Mouse (Mus musculus) frontal cortex, adult (tissue): ENCODE results near the gene Zfp428.
A peak's percentile ranks its signal among the peaks of the same experiment; 100 is the strongest.

Experiments used
- ATAC-seq: cut with Nextera tagmentation; 2 replicates; pipeline ENCODE4 v1.9.2; 2017; ENCODE audit warnings: mild to moderate bottlenecking, moderate library complexity, mixed read lengths; ENCODE audit not compliant: low TSS enrichment

The Zfp428 gene

GRCm38 (mm10) chr7:24506838-24507725 is at the start of gene Zfp428:
Gene Zfp428, plus strand, starts transcription at chr7:24507006.
- ATAC-seq, result peak; percentile 82

DNA sequence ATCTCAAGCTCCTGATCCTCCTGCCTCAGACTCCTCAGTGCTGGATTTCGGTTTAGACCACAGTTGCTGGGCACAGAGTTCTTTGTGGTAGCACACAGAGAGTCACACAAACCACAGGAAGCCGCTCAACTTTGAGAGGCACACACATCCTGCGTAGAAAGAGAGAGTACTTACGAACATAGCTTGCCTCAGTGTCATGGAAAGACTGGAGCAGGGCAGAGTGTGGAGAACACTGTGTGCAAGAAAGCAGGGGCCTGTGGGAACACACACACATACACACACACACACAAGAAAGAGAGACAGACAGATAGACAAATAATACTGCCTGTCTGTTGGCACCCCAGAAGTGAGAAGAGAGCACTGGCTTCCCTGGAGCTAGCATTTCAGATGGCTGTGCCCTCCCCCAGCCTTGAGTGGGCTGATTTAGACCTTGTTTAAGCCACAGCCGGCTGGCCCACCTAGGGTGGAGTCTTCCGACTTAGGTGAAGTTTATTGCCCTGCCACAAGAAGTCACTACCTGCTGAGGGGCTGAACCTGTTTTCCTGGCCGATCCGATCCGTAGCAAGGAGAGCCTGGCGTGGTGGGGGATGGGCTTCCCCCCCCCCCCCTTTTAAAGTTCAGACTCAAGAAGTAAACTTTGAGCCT is 49.0 kb upstream of the Zfp428 start:
- ATAC-seq, result no peak

DNA sequence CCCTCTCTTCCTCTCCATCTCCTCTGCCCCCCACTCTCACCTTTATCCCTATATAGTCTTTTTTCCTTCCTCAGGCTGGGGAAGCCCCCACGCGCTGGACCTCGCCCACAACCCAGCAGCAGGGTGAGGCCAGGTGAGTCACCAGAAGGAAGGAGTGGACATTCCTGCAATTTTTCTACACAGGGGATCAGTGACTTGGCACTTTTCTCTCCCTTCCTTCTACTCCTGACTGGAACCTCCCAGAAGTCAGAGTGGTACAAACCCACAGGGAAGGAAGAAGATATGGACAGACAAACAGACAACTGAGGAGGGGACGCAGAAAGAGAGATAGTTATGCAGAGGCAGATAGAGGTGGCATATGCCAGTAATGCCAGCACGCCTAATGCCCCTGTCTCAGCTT is 47.4 kb upstream of the Zfp428 start:
- ATAC-seq, result no peak

GRCm38 (mm10) chr7:24459843-24460242 is 47.0 kb upstream of the Zfp428 start:
- no peak for ATAC-seq

- no peak for ATAC-seq
Measured at GRCm38 (mm10) chr7:24461376-24462051, 45.3 kb upstream of the Zfp428 start.

GRCm38 (mm10) chr7:24462388-24463319 is 44.2 kb upstream of the Zfp428 start, which contains the start of gene Plaur:
Gene Plaur, plus strand, starts transcription at chr7:24462484.
- no peak for ATAC-seq

GRCm38 (mm10) chr7:24466835-24467234 is 40.0 kb upstream of the Zfp428 start:
- ATAC-seq, result no peak

DNA sequence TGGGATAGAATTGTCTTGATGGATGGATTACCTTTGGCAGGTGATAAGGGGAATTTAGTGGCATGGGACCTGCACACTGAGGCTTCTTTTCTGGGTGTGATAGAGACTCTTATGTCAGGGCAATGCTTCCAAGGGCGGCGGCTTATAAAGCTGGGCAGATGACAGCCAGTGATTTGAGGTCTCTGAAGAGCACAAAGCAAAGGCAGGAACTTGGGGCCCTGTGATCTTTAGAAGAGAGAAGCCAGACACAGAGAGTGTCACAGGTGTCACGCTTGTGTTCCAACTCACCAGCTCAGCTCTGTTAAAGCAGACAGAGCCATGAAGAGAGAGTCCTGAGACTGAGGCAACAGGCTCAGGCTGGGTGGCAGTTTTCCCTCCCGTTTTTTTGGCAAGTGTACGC is 38.9 kb upstream of the Zfp428 start:
- ATAC-seq, result no peak

DNA sequence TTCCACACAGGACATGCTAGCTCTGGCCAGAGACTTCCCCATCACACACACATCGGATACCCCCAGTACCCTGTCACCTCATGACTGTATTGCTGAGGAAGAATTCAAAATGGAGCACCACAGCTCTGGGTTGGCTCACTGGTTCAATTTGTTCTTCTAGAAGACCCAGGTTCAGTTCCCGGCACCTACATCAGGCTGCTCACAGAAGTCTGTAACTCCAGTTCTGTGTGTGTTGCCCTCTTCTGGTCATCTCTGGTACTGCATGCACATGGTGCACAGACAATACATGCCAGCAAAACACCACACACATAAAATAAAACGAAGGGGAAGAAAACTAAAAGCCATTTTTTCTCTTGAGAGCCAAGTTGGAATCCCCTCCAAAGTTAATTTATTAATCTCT is 37.7 kb upstream of the Zfp428 start:
- ATAC-seq, result no peak

DNA sequence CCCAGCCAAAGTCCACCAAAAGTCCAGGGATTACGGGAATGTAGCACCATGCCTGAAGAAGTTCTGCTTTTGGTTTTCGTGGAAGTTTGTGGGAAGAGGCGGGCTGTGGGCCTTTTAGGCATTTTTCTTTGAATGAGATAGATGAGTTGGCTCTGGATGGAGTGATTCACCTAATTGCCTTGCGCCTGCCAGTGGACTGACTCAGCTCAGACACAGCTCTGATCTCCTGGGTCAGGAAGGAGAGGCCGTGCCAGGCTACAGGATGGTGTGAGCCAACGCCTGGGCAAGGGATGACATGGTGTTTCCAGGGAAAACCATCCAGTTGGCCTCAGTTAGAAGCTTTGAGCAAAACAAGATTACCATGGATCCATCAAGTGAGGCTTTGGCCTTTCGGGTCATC is 36.5 kb upstream of the Zfp428 start:
- ATAC-seq, result no peak

DNA sequence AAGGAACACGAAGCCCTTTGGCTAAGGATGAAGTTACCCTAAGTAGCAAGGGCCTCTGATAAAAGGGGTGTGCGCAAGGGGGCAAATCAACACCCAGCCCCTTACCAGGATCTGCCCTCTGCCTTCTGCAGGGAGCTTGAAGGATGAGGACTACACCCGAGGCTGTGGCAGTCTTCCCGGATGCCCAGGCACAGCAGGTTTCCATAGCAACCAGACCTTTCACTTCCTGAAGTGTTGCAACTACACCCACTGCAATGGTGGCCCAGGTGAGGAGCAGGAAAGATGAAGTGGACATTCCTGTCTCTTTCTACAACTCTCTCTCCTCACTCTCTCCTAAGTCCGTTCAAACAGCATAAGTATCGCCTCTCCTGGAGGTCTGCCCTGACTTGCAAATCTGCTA is 34.4 kb upstream of the Zfp428 start:
- ATAC-seq, result no peak

- no peak for ATAC-seq
Measured at GRCm38 (mm10) chr7:24472937-24473336, 33.9 kb upstream of the Zfp428 start.

DNA sequence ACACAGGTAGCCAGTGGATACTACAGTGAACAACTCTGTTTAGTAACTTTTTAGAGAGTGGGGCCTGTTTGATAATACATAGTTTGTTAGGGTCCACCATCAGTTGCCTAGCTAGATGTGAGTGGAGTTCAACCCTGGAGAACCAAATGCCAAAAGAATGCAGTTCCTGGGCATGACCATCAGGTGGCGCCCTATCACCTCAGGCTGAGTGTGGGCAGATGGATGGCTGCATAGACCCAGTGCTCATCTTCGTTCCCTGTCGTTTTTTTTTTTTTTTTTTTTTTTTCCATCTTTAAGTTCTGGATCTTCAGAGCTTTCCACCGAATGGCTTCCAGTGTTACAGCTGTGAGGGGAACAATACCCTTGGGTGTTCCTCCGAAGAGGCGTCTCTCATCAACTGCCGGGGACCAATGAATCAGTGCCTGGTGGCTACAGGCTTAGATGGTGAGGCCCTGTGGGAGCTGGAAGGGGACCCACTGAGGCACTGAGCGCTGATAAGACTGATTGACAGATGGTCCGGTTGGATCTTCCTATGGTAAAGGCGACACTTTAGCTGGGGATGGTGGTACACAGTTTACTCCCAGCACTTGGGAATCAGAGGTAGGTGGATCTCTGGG is 32.8 kb upstream of the Zfp428 start:
- ATAC-seq, result peak; percentile 46

- ATAC-seq, result no peak
Measured at GRCm38 (mm10) chr7:24474811-24475506, 31.8 kb upstream of the Zfp428 start.

- no peak for ATAC-seq
Measured at GRCm38 (mm10) chr7:24476338-24476737, 30.5 kb upstream of the Zfp428 start.

- ATAC-seq, result peak; percentile 18
Measured at GRCm38 (mm10) chr7:24476856-24477255, 29.9 kb upstream of the Zfp428 start.

GRCm38 (mm10) chr7:24478911-24479310 is 27.9 kb upstream of the Zfp428 start:
- no peak for ATAC-seq

GRCm38 (mm10) chr7:24479685-24480084 is 27.1 kb upstream of the Zfp428 start:
- no peak for ATAC-seq

DNA sequence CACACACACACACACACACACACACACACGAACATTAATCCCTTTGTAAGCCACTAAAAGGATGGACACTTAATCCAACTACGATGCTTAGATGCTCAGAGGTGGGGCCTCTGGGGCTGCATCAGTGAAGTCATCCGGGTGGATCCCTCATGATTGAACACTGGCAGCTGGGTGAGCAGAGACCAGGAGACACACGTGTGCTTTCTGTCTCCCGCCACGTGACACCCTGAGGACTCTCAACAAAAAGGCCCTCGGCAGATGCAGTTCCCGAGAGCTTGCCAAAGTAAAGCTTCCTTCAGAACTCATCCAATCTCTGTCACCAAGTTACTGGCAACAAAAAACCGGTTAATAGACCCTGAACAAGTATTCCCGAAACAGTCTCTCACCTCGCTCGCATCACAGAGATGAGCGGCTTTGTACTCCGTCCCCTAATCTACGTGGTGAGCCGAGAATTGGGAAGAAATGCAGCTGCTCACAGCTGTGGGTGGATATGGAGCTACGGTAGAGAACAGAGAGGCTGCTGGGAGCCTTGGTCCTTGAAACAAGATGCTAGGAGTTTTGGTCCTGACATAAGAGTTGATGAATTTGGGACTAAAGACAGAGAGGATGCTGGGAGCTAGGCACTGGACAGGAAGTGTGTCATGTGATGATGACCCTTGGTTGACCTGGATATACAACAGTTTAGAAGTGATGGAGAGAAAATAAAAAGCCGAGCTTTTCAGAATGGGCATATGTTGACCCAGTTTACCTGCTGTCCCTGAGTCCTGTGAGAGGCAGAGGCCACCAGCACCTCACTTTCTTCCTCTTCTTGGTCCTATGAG is 26.5 kb upstream of the Zfp428 start:
- ATAC-seq, result no peak
